Mouse (Mus musculus) ES-E14 (cell line): ENCODE measurements at regions not wholly inside any gene's neighbourhood (a gene's known extent, or its start where the extent isn't known, plus 50 kb on each side); places are given as distances from the start of the nearest gene placed in this dataset.

Experiments used
- HCFC1 ChIP-seq: IDR thresholded peaks from 2 replicates; pipeline ENCODE4 v1.6.1; 2012; ENCODE audit warnings: low read length, inconsistent platforms, borderline replicate concordance; ENCODE audit not compliant: insufficient read depth
- ZC3H11A ChIP-seq: IDR thresholded peaks from 2 replicates; pipeline ENCODE4 v1.6.1; 2012; ENCODE audit warnings: low read depth, mild to moderate bottlenecking, inconsistent platforms, low read length, borderline replicate concordance
- ZNF384 ChIP-seq: IDR thresholded peaks from 2 replicates; pipeline ENCODE4 v1.6.1; 2012; ENCODE audit warnings: low read depth, low read length, inconsistent platforms

GRCm38 (mm10) chr11:27280791-27281190 lies 687.0 kb upstream of the Vrk2 start:
- TF ChIP-seq ZNF384, result no peak
- no peak for TF ChIP-seq HCFC1
- no peak for TF ChIP-seq ZC3H11A
